Mouse (Mus musculus): ENCODE results near the gene Hip1r.
A peak's percentile ranks its signal among the peaks of the same experiment; 100 is the strongest.

GRCm38 (mm10) chr5:124010910-124011655, 37.7 kb downstream of the Hip1r start:
- no peak for TF ChIP-seq CTCF (IDR thresholded peaks at IDR 0.05; ENCODE audit: extremely low read depth, insufficient read length, insufficient replicate concordance, low read depth, low read length)
- 0 out of 2 replicates have a peak, but pooled peaks have one; percentile 29 for TF ChIP-seq POLR2A (IDR thresholded peaks at IDR 0.05; ENCODE audit: low read depth, low read length)
